Mouse (Mus musculus) MEL (cell line): Measurements from ENCODE around the gene Tenm3. TPM values are rescaled to one million over a fixed set of nuclear protein-coding genes. Genes with fewer than 3 reads are reported as not detected.

Source experiments
- DNase-seq: peaks from one replicate; pipeline ENCODE4 v3.0.0; 2011; ENCODE audit warnings: low read depth, low spot score
- H3K27ac ChIP-seq: 2 replicates; pipeline ENCODE4 v1.5.1; 2012; ENCODE audit warnings: low read depth, mild to moderate bottlenecking, control low read depth, low read length, moderate library complexity; ENCODE audit not compliant: control insufficient read depth
- H3K27me3 ChIP-seq, 2 experiments: fragments of 150-350 bp in 1 of 2; sonication (generic) in 1 of 2; 2 replicates each; pipeline ENCODE4 v1.6.1; 2012; ENCODE audit warnings: low read length in 2 of 2, mild to moderate bottlenecking in 2 of 2, improper control_type of control experiment in 1 of 2, moderate library complexity in 1 of 2; ENCODE audit not compliant: insufficient read depth in 2 of 2, control insufficient read depth in 1 of 2
- H3K36me3 ChIP-seq, 2 experiments: 2 replicates each; pipeline ENCODE4 v1.6.1; 2012 to 2014; ENCODE audit warnings: low read length in 2 of 2, improper control_type of control experiment in 1 of 2, inconsistent platforms in 1 of 2, mild to moderate bottlenecking in 1 of 2; ENCODE audit not compliant: insufficient read depth in 2 of 2, control insufficient read depth in 1 of 2
- H3K4me1 ChIP-seq, 2 experiments: fragments of 150-350 bp in 1 of 2; sonication (generic) in 1 of 2; 2 replicates each; pipeline ENCODE4 v1.6.1; 2012; ENCODE audit warnings: low read length in 2 of 2, improper control_type of control experiment in 1 of 2, mild to moderate bottlenecking in 1 of 2; ENCODE audit not compliant: insufficient read depth in 2 of 2, control insufficient read depth in 1 of 2
- H3K4me3 ChIP-seq, 2 experiments: fragments of 150-350 bp in 1 of 2; sonication (generic) in 1 of 2; 2 replicates each; pipeline ENCODE4 v1.5.1; 2012; ENCODE audit warnings: low read depth in 2 of 2, low read length in 2 of 2, mild to moderate bottlenecking in 2 of 2, moderate library complexity in 2 of 2, control low read depth in 1 of 2, improper control_type of control experiment in 1 of 2; ENCODE audit not compliant: control insufficient read depth in 1 of 2, insufficient read depth in 1 of 2
- H3K79me2 ChIP-seq: 2 replicates; pipeline ENCODE4 v1.6.1; 2012; ENCODE audit warnings: mild to moderate bottlenecking, low read length, moderate library complexity; ENCODE audit not compliant: control insufficient read depth, poor library complexity, insufficient read depth
- H3K9ac ChIP-seq: 2 replicates; pipeline ENCODE4 v1.6.1; 2012; ENCODE audit warnings: low read depth, mild to moderate bottlenecking, control low read depth, low read length, moderate library complexity; ENCODE audit not compliant: control insufficient read depth, poor library complexity, severe bottlenecking
- H3K9me3 ChIP-seq: fragments of 150-350 bp; sonication (generic); replicated peaks from 2 replicates; pipeline ENCODE4 v1.6.1; 2012; ENCODE audit warnings: mild to moderate bottlenecking, low read length, improper control_type of control experiment, moderate library complexity; ENCODE audit not compliant: insufficient read depth
- BHLHE40 ChIP-seq: IDR thresholded peaks from 2 replicates; pipeline ENCODE4 v1.6.1; 2012; ENCODE audit warnings: low read depth, mild to moderate bottlenecking, inconsistent platforms, low read length, improper control_type of control experiment, borderline replicate concordance
- CHD1 ChIP-seq: IDR thresholded peaks from 2 replicates; pipeline ENCODE4 v1.6.1; 2012; ENCODE audit warnings: low read depth, mild to moderate bottlenecking, inconsistent platforms, low read length, improper control_type of control experiment
- CHD2 ChIP-seq: IDR thresholded peaks from 2 replicates; pipeline ENCODE4 v1.6.1; 2011; ENCODE audit warnings: low read length, improper control_type of control experiment
- E2F4 ChIP-seq: IDR thresholded peaks from 2 replicates; pipeline ENCODE4 v1.6.1; 2011; ENCODE audit warnings: low read depth, low read length, improper control_type of control experiment, borderline replicate concordance
- ELF1 ChIP-seq: IDR thresholded peaks from 2 replicates; pipeline ENCODE4 v1.6.1; 2014; ENCODE audit warnings: low read depth, mild to moderate bottlenecking, inconsistent platforms, low read length, improper control_type of control experiment, moderate library complexity
- ETS1 ChIP-seq: IDR thresholded peaks from 2 replicates; pipeline ENCODE4 v1.6.1; 2012; ENCODE audit warnings: low read depth, mild to moderate bottlenecking, inconsistent platforms, low read length, improper control_type of control experiment, moderate library complexity
- GATA1 ChIP-seq: IDR thresholded peaks from 2 replicates; pipeline ENCODE4 v1.6.1; 2011; ENCODE audit warnings: low read depth, low read length, improper control_type of control experiment
- HCFC1 ChIP-seq: IDR thresholded peaks from 2 replicates; pipeline ENCODE4 v1.6.1; 2012; ENCODE audit warnings: low read depth, mild to moderate bottlenecking, inconsistent platforms, low read length, improper control_type of control experiment, moderate library complexity
- MAFK ChIP-seq: IDR thresholded peaks from 2 replicates; pipeline ENCODE4 v1.6.1; 2011; ENCODE audit warnings: low read depth, mild to moderate bottlenecking, low read length, improper control_type of control experiment, borderline replicate concordance
- MAZ ChIP-seq: IDR thresholded peaks from 2 replicates; pipeline ENCODE4 v1.6.1; 2012; ENCODE audit warnings: low read depth, mild to moderate bottlenecking, inconsistent platforms, low read length, improper control_type of control experiment
- MXI1 ChIP-seq: IDR thresholded peaks from 2 replicates; pipeline ENCODE4 v1.6.1; 2011; ENCODE audit warnings: mild to moderate bottlenecking, low read depth, low read length, improper control_type of control experiment
- NRF1 ChIP-seq: IDR thresholded peaks from 2 replicates; pipeline ENCODE4 v1.6.1; 2014; ENCODE audit warnings: low read depth, mild to moderate bottlenecking, inconsistent platforms, low read length, improper control_type of control experiment, moderate library complexity; ENCODE audit not compliant: poor library complexity, insufficient read depth, severe bottlenecking
- POLR2AphosphoS2 ChIP-seq: IDR thresholded peaks from 2 replicates; pipeline ENCODE4 v1.6.1; 2011; ENCODE audit warnings: low read length, improper control_type of control experiment
- TBP ChIP-seq: IDR thresholded peaks from 2 replicates; pipeline ENCODE4 v1.8.0; 2011; ENCODE audit warnings: low read depth, low read length, improper control_type of control experiment
- USF2 ChIP-seq, 2 experiments: IDR thresholded peaks; 2 replicates each; pipeline ENCODE4 v1.6.1; 2011 to 2012; ENCODE audit warnings: improper control_type of control experiment in 2 of 2, low read length in 2 of 2, borderline replicate concordance in 1 of 2, inconsistent platforms in 1 of 2, low read depth in 1 of 2, mild to moderate bottlenecking in 1 of 2; ENCODE audit not compliant: insufficient read depth in 1 of 2
- ZKSCAN1 ChIP-seq: IDR thresholded peaks from 2 replicates; pipeline ENCODE4 v1.6.1; 2012; ENCODE audit warnings: low read depth, mild to moderate bottlenecking, inconsistent platforms, low read length, improper control_type of control experiment, moderate library complexity
- polyA plus RNA-seq, 2 experiments: library from polyadenylated mRNA; stranded (reverse) in 1 of 2; unstranded in 1 of 2; fragments of >175 nt in 1 of 2; fragments of >200 nt in 1 of 2; gene quantifications; 2 replicates each; pipeline versions ENCODE4 v1.2.1 to v1.2.4; 2012; ENCODE audit warnings: low replicate concordance in 2 of 2, low read depth in 1 of 2; ENCODE audit not compliant: insufficient read length in 2 of 2, insufficient read depth in 1 of 2, missing spikeins in 1 of 2
- total RNA-seq: library from RNA; depleted of rRNA; stranded (reverse); fragments of 300-350 nt; gene quantifications from 2 replicates; pipeline ENCODE4 v1.2.3, GENCODE M21; 2012

The Tenm3 gene
- total and polyA plus RNA-seq, 3 experiments, result not detected

DNA sequence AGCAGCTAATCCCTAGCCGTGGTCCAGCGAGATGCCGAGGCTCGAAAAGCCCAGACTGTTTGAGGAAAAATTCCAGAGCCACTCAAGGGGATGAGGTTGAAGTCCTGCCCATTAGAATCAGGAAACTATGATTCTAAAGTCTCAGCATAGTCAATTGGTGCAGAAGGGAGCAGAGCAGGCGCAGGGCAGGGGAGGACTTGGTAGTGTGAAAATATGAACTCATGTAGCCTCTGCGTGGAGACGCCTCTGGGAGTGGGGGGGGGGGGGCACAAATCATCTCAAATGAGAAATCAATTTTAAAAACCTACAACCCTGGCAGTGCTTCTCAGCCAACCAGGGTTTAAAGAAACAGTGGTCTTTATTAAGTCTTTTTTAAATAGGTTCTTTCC lies 392.5 kb downstream of the Tenm3 start:
- DNase-seq, result no peak
- H3K4me3 ChIP-seq, result no peak overlapping the region
- H3K27me3 ChIP-seq, result no peaks in the 10 kb centered on the region
- no peaks in the 10 kb centered on the region for H3K9me3 ChIP-seq
- no peaks in the 10 kb centered on the region for H3K4me1 ChIP-seq
- TF ChIP-seq ZKSCAN1 (no peak), BHLHE40 (no peak), MXI1 (no peak), ETS1 (no peak), CHD1 (no peak), ELF1 (no peak), USF2 (IDR thresholded peaks at IDR 0.05; ENCODE audit: borderline replicate concordance in 1 of 2, insufficient read depth in 1 of 2, low read depth in 1 of 2, low read length in 2 of 2) (no peak), POLR2AphosphoS2 (no peak), GATA1 (no peak), NRF1 (no peak), MAZ (no peak), CHD2 (no peak)
- TF ChIP-seq, all 39 proteins: peak for 0
- H3K9ac ChIP-seq, result no peak overlapping the region
- H3K36me3 ChIP-seq, result no peaks in the 10 kb centered on the region
- no peaks in the 10 kb centered on the region for H3K79me2 ChIP-seq
- no peak overlapping the region for H3K27ac ChIP-seq

DNA sequence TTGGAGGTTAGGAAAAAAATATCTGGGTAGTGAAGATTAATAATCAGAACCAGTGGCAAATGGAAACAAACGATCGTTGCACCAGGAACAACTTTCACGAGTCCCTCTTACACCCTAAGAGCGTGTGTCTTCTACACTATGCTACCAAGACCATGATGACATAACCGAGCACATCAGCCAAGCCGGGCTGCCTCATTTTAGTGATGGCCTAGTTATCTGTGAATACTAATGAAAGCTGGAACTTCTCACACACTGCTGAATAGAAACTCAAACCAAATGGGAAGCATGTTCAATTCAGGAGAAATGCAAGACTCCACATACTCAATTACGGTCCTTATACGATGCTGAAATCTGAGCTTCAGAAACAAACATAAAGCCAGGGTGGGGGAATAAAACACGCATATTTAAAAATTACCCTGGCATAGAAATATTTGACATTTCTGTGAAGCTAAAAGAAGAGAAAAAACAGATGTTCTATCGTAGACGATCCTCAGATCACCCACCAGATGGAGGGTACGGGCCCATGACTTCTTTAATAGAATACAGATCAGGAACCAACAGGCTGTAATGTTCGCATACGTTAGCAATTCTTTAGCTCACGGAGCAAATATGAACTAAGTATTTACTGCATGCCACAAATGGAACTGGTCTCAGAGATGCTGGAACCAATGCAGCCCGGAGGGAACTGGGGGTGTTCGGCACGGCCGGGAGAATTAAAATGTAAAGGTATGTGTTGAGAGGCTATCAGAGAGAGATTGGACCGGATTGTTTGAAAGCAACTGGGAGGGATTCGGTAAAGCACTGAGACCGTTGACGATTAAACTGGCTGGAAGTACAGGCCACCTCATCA lies 393.1 kb downstream of the Tenm3 start:
- Histone ChIP-seq H3K4me3 (no peak overlapping the region), H3K79me2 (no peaks in the 10 kb centered on the region), H3K27me3 (no peaks in the 10 kb centered on the region), H3K9me3 (no peaks in the 10 kb centered on the region), H3K4me1 (no peaks in the 10 kb centered on the region), H3K27ac (no peak overlapping the region), H3K36me3 (no peaks in the 10 kb centered on the region), H3K9ac (no peak overlapping the region)
- DNase-seq, result no peak
- TF ChIP-seq TBP, result no peak
- TF ChIP-seq USF2 (IDR thresholded peaks at IDR 0.05; ENCODE audit: borderline replicate concordance in 1 of 2, insufficient read depth in 1 of 2, low read depth in 1 of 2, low read length in 2 of 2), result no peak
- TF ChIP-seq MAFK, result no peak
- TF ChIP-seq HCFC1, result no peak
- TF ChIP-seq E2F4, result no peak
